Mouse (Mus musculus) ES-Bruce4 (cell line): ENCODE results near the gene Pea15a. TPM values are rescaled to one million over a fixed set of nuclear protein-coding genes. Genes with fewer than 3 reads are reported as not detected.

Source experiments
- H3K27ac ChIP-seq: 2 replicates; pipeline ENCODE4 v1.5.1; 2012; ENCODE audit warnings: low read length, inconsistent platforms; ENCODE audit not compliant: insufficient read depth
- H3K27me3 ChIP-seq: 2 replicates; pipeline ENCODE4 v1.6.1; 2012; ENCODE audit warnings: mild to moderate bottlenecking, low read length, inconsistent platforms; ENCODE audit not compliant: control insufficient read depth, poor library complexity, insufficient read depth, severe bottlenecking
- H3K36me3 ChIP-seq: 2 replicates; pipeline ENCODE4 v1.6.1; 2012; ENCODE audit warnings: inconsistent platforms, mild to moderate bottlenecking, low read length, moderate library complexity; ENCODE audit not compliant: control insufficient read depth, poor library complexity, insufficient read depth, severe bottlenecking
- H3K4me1 ChIP-seq: one replicate; pipeline ENCODE4 v1.8.1; 2011; ENCODE audit warnings: low read length; ENCODE audit not compliant: control insufficient read depth, insufficient read depth
- H3K4me3 ChIP-seq: 2 replicates; pipeline ENCODE4 v1.5.1; 2011; ENCODE audit warnings: low read depth, mild to moderate bottlenecking, low read length
- H3K9ac ChIP-seq: 2 replicates; pipeline ENCODE4 v1.6.1; 2012; ENCODE audit warnings: low read depth, mild to moderate bottlenecking, inconsistent platforms; ENCODE audit not compliant: poor library complexity, severe bottlenecking
- H3K9me3 ChIP-seq: replicated peaks from 2 replicates; pipeline ENCODE4 v1.6.1; 2012; ENCODE audit warnings: mild to moderate bottlenecking, low read length, inconsistent platforms; ENCODE audit not compliant: control insufficient read depth, poor library complexity, insufficient read depth, severe bottlenecking
- CTCF ChIP-seq: IDR thresholded peaks from one replicate; pipeline ENCODE4 v1.8.1; 2011; ENCODE audit warnings: low read depth, low read length
- EP300 ChIP-seq: IDR thresholded peaks from 2 replicates; pipeline ENCODE4 v1.6.1; 2011; ENCODE audit warnings: low read depth, low read length; ENCODE audit not compliant: insufficient read depth
- POLR2A ChIP-seq: IDR thresholded peaks from one replicate; pipeline ENCODE4 v1.8.1; 2011; ENCODE audit warnings: low read length; ENCODE audit not compliant: insufficient read depth
- polyA plus RNA-seq: library from polyadenylated mRNA; stranded (reverse); fragments of >200 nt; gene quantifications from 2 replicates; pipeline ENCODE4 v1.2.4, GENCODE M21; 2011; ENCODE audit warnings: low read depth; ENCODE audit not compliant: missing spikeins, insufficient read depth, insufficient read length

The Pea15a gene
- polyA plus RNA-seq, 1 experiment, result 62.6 TPM

- 0 out of 2 replicates have a peak overlapping the region, but pooled peaks have one; percentile 18 for H3K9ac ChIP-seq
- H3K4me1 ChIP-seq, result peaks cover 11% of the 10 kb centered on the region
- peak overlapping the region; percentile 52 for H3K27ac ChIP-seq
- no peaks in the 10 kb centered on the region for H3K36me3 ChIP-seq
- no peaks in the 10 kb centered on the region for H3K9me3 ChIP-seq
- no peak overlapping the region for H3K4me3 ChIP-seq
- no peaks in the 10 kb centered on the region for H3K27me3 ChIP-seq
- TF ChIP-seq EP300 (no peak), CTCF (no peak), POLR2A (no peak)
Measured at GRCm38 (mm10) chr1:172212776-172213175, 6.2 kb upstream of the Pea15a start.

DNA sequence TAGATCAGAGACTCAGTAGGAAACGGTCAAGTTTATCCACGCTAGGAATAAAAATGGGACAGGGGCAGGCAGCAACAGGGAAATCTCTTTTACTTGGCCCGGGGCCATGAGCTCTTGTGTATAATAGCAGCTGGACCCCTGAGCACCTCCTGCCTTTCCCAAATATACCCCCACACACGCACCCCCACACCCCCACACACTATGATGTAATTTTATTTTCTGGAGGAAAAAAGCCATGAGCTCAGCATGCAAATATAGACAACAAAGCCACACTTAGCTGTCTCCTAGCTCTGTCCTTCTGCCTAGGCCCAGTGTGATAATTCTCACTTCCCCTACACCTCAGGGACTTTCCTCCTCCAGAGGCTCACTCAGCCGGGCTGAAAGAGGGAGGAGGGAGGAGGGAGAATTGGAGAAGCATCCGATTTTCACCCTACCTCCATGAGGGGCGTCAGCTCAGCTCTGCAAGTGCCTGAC, 544 bp upstream of the Pea15a start:
- no peak overlapping the region for H3K4me3 ChIP-seq
- H3K27ac ChIP-seq, result no peak overlapping the region
- no peaks in the 10 kb centered on the region for H3K36me3 ChIP-seq
- peaks cover 15% of the 10 kb centered on the region for H3K4me1 ChIP-seq
- H3K9me3 ChIP-seq, result no peaks in the 10 kb centered on the region
- no peaks in the 10 kb centered on the region for H3K27me3 ChIP-seq
- H3K9ac ChIP-seq, result no peak overlapping the region
- no peak for TF ChIP-seq EP300
- no peak for TF ChIP-seq POLR2A
- TF ChIP-seq CTCF, result no peak

- H3K4me3 ChIP-seq, result no peak overlapping the region
- no peaks in the 10 kb centered on the region for H3K36me3 ChIP-seq
- H3K27ac ChIP-seq, result no peak overlapping the region
- H3K27me3 ChIP-seq, result no peaks in the 10 kb centered on the region
- H3K9me3 ChIP-seq, result no peaks in the 10 kb centered on the region
- no peak for TF ChIP-seq EP300
- TF ChIP-seq CTCF, result no peak
- no peak for TF ChIP-seq POLR2A
- H3K4me1 ChIP-seq, result peaks cover 17% of the 10 kb centered on the region
- peak overlapping the region; percentile 64; the same call in 1 of the 2 replicates for H3K9ac ChIP-seq
Measured at GRCm38 (mm10) chr1:172205741-172206087, 890 bp downstream of the Pea15a start.

GRCm38 (mm10) chr1:172204814-172205740, 1.5 kb downstream of the Pea15a start:
- no peaks in the 10 kb centered on the region for H3K9me3 ChIP-seq
- TF ChIP-seq EP300, result no peak
- no peak for TF ChIP-seq CTCF
- no peak for TF ChIP-seq POLR2A
- H3K27ac ChIP-seq, result no peak overlapping the region
- no peak overlapping the region for H3K4me3 ChIP-seq
- H3K36me3 ChIP-seq, result no peaks in the 10 kb centered on the region
- H3K27me3 ChIP-seq, result no peaks in the 10 kb centered on the region
- H3K4me1 ChIP-seq, result peaks cover 17% of the 10 kb centered on the region
- H3K9ac ChIP-seq, result no peak overlapping the region

- H3K4me1 ChIP-seq, result peaks cover 17% of the 10 kb centered on the region
- TF ChIP-seq CTCF (no peak), POLR2A (no peak), EP300 (no peak)
- H3K27me3 ChIP-seq, result no peaks in the 10 kb centered on the region
- no peak overlapping the region for H3K9ac ChIP-seq
- H3K27ac ChIP-seq, result no peak overlapping the region
- H3K36me3 ChIP-seq, result 0 out of 2 replicates have a peak, but pooled peaks cover 2% of the 10 kb centered on the region
- H3K4me3 ChIP-seq, result no peak overlapping the region
- no peaks in the 10 kb centered on the region for H3K9me3 ChIP-seq
Measured at GRCm38 (mm10) chr1:172204033-172204813, 2.4 kb downstream of the Pea15a start.

GRCm38 (mm10) chr1:172203566-172203965, 3.0 kb downstream of the Pea15a start:
- H3K36me3 ChIP-seq, result 0 out of 2 replicates have a peak, but pooled peaks cover 3% of the 10 kb centered on the region
- H3K27ac ChIP-seq, result no peak overlapping the region
- H3K4me3 ChIP-seq, result no peak overlapping the region
- no peak overlapping the region for H3K9ac ChIP-seq
- H3K4me1 ChIP-seq, result peaks cover 17% of the 10 kb centered on the region
- TF ChIP-seq POLR2A (no peak), CTCF (no peak), EP300 (no peak)
- no peaks in the 10 kb centered on the region for H3K27me3 ChIP-seq
- no peaks in the 10 kb centered on the region for H3K9me3 ChIP-seq
